Mouse (Mus musculus) embryonic facial prominence, embryonic 14.5 days (tissue): ENCODE data around the gene Dusp18. TPM values are rescaled to one million over a fixed set of nuclear protein-coding genes. Genes with fewer than 3 reads are reported as not detected.

Source experiments
- ATAC-seq: fragments of 200-750 bp; cut with Nextera tagmentation; 2 replicates; pipeline ENCODE4 v1.8.0; 2017; ENCODE audit warnings: low read depth, moderate number of reproducible peaks, moderate TSS enrichment
- DNase-seq: peaks from one replicate; pipeline ENCODE4 v3.0.0-alpha.2; 2015; ENCODE audit warnings: low spot score
- H3K27ac ChIP-seq: fragments of 300-500 bp; sonication (generic); replicated peaks from 2 replicates; pipeline ENCODE4 v1.5.1; 2014; ENCODE audit warnings: low read depth, mild to moderate bottlenecking, low read length, moderate library complexity
- H3K27me3 ChIP-seq: fragments of 300-500 bp; sonication (generic); replicated peaks from 2 replicates; pipeline ENCODE4 v1.6.1; 2014; ENCODE audit warnings: low read length; ENCODE audit not compliant: control insufficient read depth, insufficient read depth
- H3K36me3 ChIP-seq: fragments of 300-500 bp; sonication (generic); 2 replicates; pipeline ENCODE4 v1.6.1; 2014; ENCODE audit warnings: low read length, mixed read lengths; ENCODE audit not compliant: control insufficient read depth, insufficient read depth
- H3K4me1 ChIP-seq: fragments of 300-500 bp; sonication (generic); 2 replicates; pipeline ENCODE4 v1.6.1; 2014; ENCODE audit warnings: antibody characterized with exemption, low read length; ENCODE audit not compliant: control insufficient read depth, insufficient read depth
- H3K4me2 ChIP-seq: fragments of 300-500 bp; sonication (generic); 2 replicates; pipeline ENCODE4 v1.6.1; 2014; ENCODE audit warnings: low read depth, mild to moderate bottlenecking, low read length, moderate library complexity, mixed read lengths
- H3K4me3 ChIP-seq: fragments of 300-500 bp; sonication (generic); 2 replicates; pipeline ENCODE4 v1.5.1; 2014; ENCODE audit warnings: low read depth, mild to moderate bottlenecking, low read length
- H3K9ac ChIP-seq: fragments of 300-500 bp; sonication (generic); 2 replicates; pipeline ENCODE4 v1.6.1; 2014; ENCODE audit warnings: low read depth, mild to moderate bottlenecking, low read length, moderate library complexity, mixed read lengths
- H3K9me3 ChIP-seq: fragments of 300-500 bp; sonication (generic); 2 replicates; pipeline ENCODE4 v1.6.1; 2016; ENCODE audit warnings: low read length; ENCODE audit not compliant: control insufficient read depth
- WGBS: fragments of 180-500 bp; shearing (Covaris S2); extraction: QIAGEN DNeasy Blood & Tissue Kit; methylation state at CpG from one replicate; pipeline ENCODE4 v1.1.7; 2014; 5-methylcytosine and 5-hydroxymethylcytosine counted together
- polyA plus RNA-seq: library from polyadenylated mRNA; unstranded; fragments of >200 nt; fragmentation: Nextera tagmentation; extraction: Ambion mirVana; gene quantifications from 2 replicates; pipeline ENCODE4 v1.2.1, GENCODE M21; 2014

Dusp18 gene
- polyA plus RNA-seq, 1 experiment from 2014 or later: 10.5 TPM

DNA sequence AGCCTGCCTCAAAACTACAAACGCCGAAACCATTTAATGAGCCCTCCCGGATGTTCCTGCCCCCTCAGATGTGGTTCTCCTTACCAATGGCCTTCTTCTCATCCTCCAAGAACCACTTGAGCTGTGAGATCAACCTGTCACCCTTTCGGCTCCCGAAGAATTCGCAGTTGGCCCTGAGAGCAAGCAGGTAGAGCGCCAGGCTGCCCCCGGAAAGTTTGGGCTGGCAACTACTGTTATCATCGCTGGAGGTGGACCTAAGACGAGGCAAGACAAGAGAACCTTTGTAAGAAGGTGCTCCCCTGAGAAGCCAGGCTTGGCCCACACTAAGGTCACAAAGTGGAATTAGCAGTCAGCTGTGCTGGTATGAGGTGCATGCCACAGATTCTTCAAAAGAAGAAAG lies 30.9 kb downstream of the Dusp18 start:
- H3K4me3 ChIP-seq: no peak overlapping the region
- H3K9me3 ChIP-seq: no peaks in the 10 kb centered on the region
- no peak overlapping the region for H3K27ac ChIP-seq
- ATAC-seq (no peak), DNase-seq (no peak)
- peaks cover 3% of the 10 kb centered on the region for H3K4me1 ChIP-seq
- 89% methylated on average over 10 of the region's 10 CpGs for WGBS
- peaks cover 18% of the 10 kb centered on the region for H3K36me3 ChIP-seq
- no peaks in the 10 kb centered on the region for H3K27me3 ChIP-seq
- no peak overlapping the region for H3K4me2 ChIP-seq
- H3K9ac ChIP-seq: no peak overlapping the region

DNA sequence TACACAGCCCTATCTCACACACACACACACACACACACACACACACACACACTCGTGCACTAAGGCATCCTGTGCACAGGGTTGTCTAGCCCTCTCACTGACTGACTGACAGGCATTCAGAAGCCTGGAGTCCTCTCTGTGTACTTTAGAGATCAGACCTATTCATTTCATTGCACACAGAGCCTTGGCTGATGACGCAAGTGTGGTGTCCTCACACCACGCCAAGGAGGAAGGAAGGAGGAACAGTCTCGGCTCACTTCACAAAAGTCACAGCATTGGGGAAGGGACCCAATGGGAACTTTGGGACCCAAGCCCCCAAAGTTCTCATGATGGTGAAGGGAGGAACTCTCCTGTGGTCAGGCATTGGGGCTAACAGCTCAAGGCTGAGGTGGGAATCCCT lies 35.0 kb downstream of the Dusp18 start:
- H3K36me3 ChIP-seq: no peaks in the 10 kb centered on the region
- H3K4me1 ChIP-seq: peaks cover 12% of the 10 kb centered on the region
- H3K27me3 ChIP-seq: no peaks in the 10 kb centered on the region
- DNase-seq (no peak), ATAC-seq (no peak)
- WGBS: 76% methylated on average over 4 of the region's 4 CpGs
- H3K9ac ChIP-seq: no peak overlapping the region
- no peak overlapping the region for H3K4me2 ChIP-seq
- H3K4me3 ChIP-seq: no peak overlapping the region
- H3K9me3 ChIP-seq: no peaks in the 10 kb centered on the region
- H3K27ac ChIP-seq: no peak overlapping the region

GRCm38 (mm10) chr11:3930931-3931330 lies 35.9 kb downstream of the Dusp18 start:
- Histone ChIP-seq H3K4me1 (peaks cover 12% of the 10 kb centered on the region), H3K36me3 (no peaks in the 10 kb centered on the region), H3K4me3 (peak overlapping the region; percentile 53), H3K9me3 (no peaks in the 10 kb centered on the region), H3K27ac (no peak overlapping the region), H3K27me3 (no peaks in the 10 kb centered on the region), H3K9ac (peak overlapping the region; percentile 62), H3K4me2 (peak overlapping the region; percentile 66)
- 34% methylated on average over 6 of the region's 6 CpGs for WGBS
- DNase-seq (no peak), ATAC-seq (no peak)

GRCm38 (mm10) chr11:3931511-3932211 lies 36.6 kb downstream of the Dusp18 start, which contains the start of gene Tcn2:
Gene Tcn2, minus strand, starts transcription at chr11:3932159.
- no peaks in the 10 kb centered on the region for H3K27me3 ChIP-seq
- DNase-seq: peak; percentile 93
- 0 out of 2 replicates have a peak within 1 kb of the TSS, but pooled peaks have one; percentile 21 for H3K27ac ChIP-seq
- no peaks in the 10 kb centered on the region for H3K36me3 ChIP-seq
- no peaks in the 10 kb centered on the region for H3K9me3 ChIP-seq
- peak; percentile 82 for ATAC-seq
- H3K4me1 ChIP-seq: peaks cover 12% of the 10 kb centered on the region
- peak within 1 kb of the TSS; percentile 62 for H3K9ac ChIP-seq
- H3K4me2 ChIP-seq: peak within 1 kb of the TSS; percentile 66
- peak within 1 kb of the TSS; percentile 53 for H3K4me3 ChIP-seq
- 0% methylated on average over 14 of the region's 26 CpGs for WGBS

- DNase-seq (no peak), ATAC-seq (no peak)
- 86% methylated on average over 9 of the region's 9 CpGs for WGBS
- Histone ChIP-seq H3K4me2 (no peak overlapping the region), H3K9me3 (no peaks in the 10 kb centered on the region), H3K9ac (no peak overlapping the region), H3K27ac (no peak overlapping the region), H3K4me3 (no peak overlapping the region), H3K27me3 (no peaks in the 10 kb centered on the region), H3K4me1 (peaks cover 12% of the 10 kb centered on the region), H3K36me3 (no peaks in the 10 kb centered on the region)
Observed at GRCm38 (mm10) chr11:3933756-3934285, 38.8 kb downstream of the Dusp18 start.

DNA sequence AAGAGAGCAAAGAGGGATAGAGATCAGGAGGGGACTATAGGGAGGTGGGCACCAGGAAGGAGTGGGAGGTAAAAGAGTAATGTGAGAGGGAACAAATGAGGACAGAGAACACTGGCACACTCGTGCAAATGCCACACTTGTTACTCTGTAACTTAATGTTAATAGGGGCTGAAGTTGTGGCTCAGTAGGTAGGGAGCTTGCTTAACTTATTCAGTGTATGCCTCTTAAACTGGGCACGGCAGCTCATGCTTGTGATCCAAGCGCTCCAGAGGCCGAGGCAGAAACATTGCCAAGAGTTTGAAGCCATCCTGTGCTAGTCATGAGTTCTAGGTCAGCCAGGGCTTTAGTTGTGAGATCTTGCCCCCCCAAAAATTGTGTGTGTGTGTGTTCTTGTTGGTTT lies 40.1 kb downstream of the Dusp18 start:
- WGBS: 61% methylated on average over 4 of the region's 4 CpGs
- Histone ChIP-seq H3K27ac (no peak overlapping the region), H3K9ac (no peak overlapping the region), H3K36me3 (no peaks in the 10 kb centered on the region), H3K4me1 (peaks cover 12% of the 10 kb centered on the region), H3K4me2 (no peak overlapping the region), H3K9me3 (no peaks in the 10 kb centered on the region), H3K27me3 (no peaks in the 10 kb centered on the region), H3K4me3 (no peak overlapping the region)
- DNase-seq (no peak), ATAC-seq (no peak)

DNA sequence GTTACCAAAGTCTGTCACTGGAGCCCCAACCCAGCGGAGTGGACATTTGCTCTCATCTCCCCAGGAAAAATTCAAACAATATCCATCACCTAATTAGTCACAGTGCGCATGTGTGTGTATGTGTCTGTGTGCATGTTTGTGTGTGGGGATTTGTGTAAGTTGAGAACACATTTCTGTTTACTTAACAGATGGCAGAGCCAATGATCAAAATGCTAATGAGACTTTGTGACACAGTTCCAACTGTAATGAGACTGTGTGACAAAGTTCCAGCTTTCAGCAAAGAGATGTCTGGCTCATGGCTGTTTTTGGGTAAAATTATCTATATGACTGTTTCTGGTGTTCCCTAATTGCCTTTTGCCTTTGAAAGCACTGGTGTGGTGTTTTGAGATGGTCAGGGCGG lies 41.3 kb downstream of the Dusp18 start:
- no peak for ATAC-seq
- WGBS: 80% methylated on average over 3 of the region's 3 CpGs
- Histone ChIP-seq H3K4me1 (peaks cover 5% of the 10 kb centered on the region; the same call in 1 of the 2 replicates), H3K4me3 (no peak overlapping the region), H3K27ac (no peak overlapping the region), H3K27me3 (no peaks in the 10 kb centered on the region), H3K9ac (no peak overlapping the region), H3K4me2 (no peak overlapping the region), H3K9me3 (no peaks in the 10 kb centered on the region), H3K36me3 (no peaks in the 10 kb centered on the region)
- DNase-seq: no peak

- Histone ChIP-seq H3K9me3 (no peaks in the 10 kb centered on the region), H3K27ac (no peak overlapping the region), H3K4me3 (no peak overlapping the region), H3K9ac (no peak overlapping the region), H3K36me3 (no peaks in the 10 kb centered on the region), H3K4me1 (0 out of 2 replicates have a peak, but pooled peaks cover under 1% of the 10 kb centered on the region), H3K27me3 (no peaks in the 10 kb centered on the region), H3K4me2 (no peak overlapping the region)
- DNase-seq (no peak), ATAC-seq (no peak)
- 73% methylated on average over 13 of the region's 13 CpGs for WGBS
Observed at GRCm38 (mm10) chr11:3937321-3937874, 42.4 kb downstream of the Dusp18 start.
